ENCODE assay signal across 16 mouse cellular contexts in the genomic region with DNA sequence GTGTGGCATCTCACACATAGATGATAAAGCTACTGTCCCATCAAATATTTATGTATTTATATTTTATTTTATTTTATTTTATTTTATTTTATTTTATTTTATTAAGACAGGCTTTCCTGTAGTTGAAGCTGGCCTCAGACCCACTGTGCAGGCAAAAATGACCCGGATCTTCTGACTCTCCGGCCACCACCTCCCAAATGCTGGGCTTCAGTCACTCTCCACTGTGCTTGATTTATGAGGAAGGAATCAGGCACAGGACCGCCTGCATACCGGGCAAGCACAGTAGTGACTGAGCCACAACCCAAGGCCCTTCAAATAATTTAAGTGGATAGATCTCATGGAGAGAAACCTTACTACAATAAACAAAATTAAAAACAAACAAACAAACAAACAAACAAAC.
"Had no signal": no experiment of that assay in that cellular context is flagged by ENCODE, and none has a peak within 500 bp of the region (broad histone marks: within the 10 kb centered on the region; RNA-seq: fewer than 3 reads in every experiment).

No protein-coding gene starts in this region.

- H3K27me3 ChIP-seq: neural tube, embryonic 15.5 days; stomach, embryonic 15.5 days had no signal

- H3K9me3 ChIP-seq: neural tube, embryonic 13.5 days; neural tube, embryonic 15.5 days; stomach, embryonic 15.5 days had no signal

- H3K36me3 ChIP-seq: neural tube, embryonic 13.5 days; neural tube, embryonic 15.5 days; stomach, embryonic 15.5 days had no signal

- H3K4me2 ChIP-seq: neural tube, embryonic 13.5 days; neural tube, embryonic 15.5 days; stomach, embryonic 15.5 days had no signal

- H3K27ac ChIP-seq: neural tube, embryonic 13.5 days; neural tube, embryonic 15.5 days; stomach, embryonic 15.5 days; stomach, postnatal 0 days had no signal

- DNase-seq: retina, postnatal 1 day; right cerebral cortex, adult 18-20 months; right cerebral cortex, postnatal 14 days; right cerebral cortex, postnatal 25 days; right cerebral cortex, postnatal 4 days; spleen, adult 18-20 months; thymus, adult 18-20 months; thymus, adult 2 months; thymus, postnatal 14 days; thymus, postnatal 25 days; thymus, postnatal 36 days; thymus, postnatal 4 days had no signal

- H3K4me1 ChIP-seq: neural tube, embryonic 15.5 days had no signal

- H3K4me3 ChIP-seq: neural tube, embryonic 13.5 days; neural tube, embryonic 15.5 days; stomach, embryonic 15.5 days had no signal

- H3K9ac ChIP-seq: neural tube, embryonic 13.5 days; neural tube, embryonic 15.5 days; stomach, embryonic 15.5 days had no signal
